Mouse (Mus musculus): Measurements from ENCODE around the gene Hist1h2af. TPM values are rescaled to one million over a fixed set of nuclear protein-coding genes. Genes with fewer than 3 reads are reported as not detected.

Hist1h2af gene
- polyA plus RNA-seq, 1 experiment: 245 TPM

Other genes with a start within 250 kb of the Hist1h2af start
- gene Zfp322a, start 164.7 kb upstream of the Hist1h2af start, polyA plus RNA-seq (2012; rRNA removed): 0.49 and 0.74 TPM in 2 replicates
- 1.9 and 2.0 TPM in 2 replicates for gene Abt1, start 110.0 kb upstream of the Hist1h2af start, polyA plus RNA-seq (2012; rRNA removed)
- 1.8 and 2.3 TPM in 2 replicates for gene Btn1a1, start 68.0 kb upstream of the Hist1h2af start, polyA plus RNA-seq (2012; rRNA removed)
- gene Btn2a2, start 45.0 kb upstream of the Hist1h2af start, polyA plus RNA-seq (2012; rRNA removed): not detected in 2 replicates
- 42.2 and 63.4 TPM in 2 replicates for gene Hist1h4h, start 2.9 kb upstream of the Hist1h2af start, polyA plus RNA-seq (2012; rRNA removed)
- gene Hist1h3g, start 1.5 kb downstream of the Hist1h2af start, polyA plus RNA-seq (2012; rRNA removed): 23.2 and 33.2 TPM in 2 replicates
- 4.9 and 5.3 TPM in 2 replicates for gene Hist1h2bh, start 9.5 kb downstream of the Hist1h2af start, polyA plus RNA-seq (2012; rRNA removed)
- gene Hist1h3f, start 10.1 kb downstream of the Hist1h2af start, polyA plus RNA-seq (2012; rRNA removed): 5.0 and 6.7 TPM in 2 replicates
- gene Hist1h4f, start 17.7 kb downstream of the Hist1h2af start, polyA plus RNA-seq (2012; rRNA removed): 13.1 and 22.8 TPM in 2 replicates
- gene Hist1h1d, start 19.4 kb downstream of the Hist1h2af start, polyA plus RNA-seq (2012; rRNA removed): 0.45 and 0.47 TPM in 2 replicates
- 32.1 and 36.8 TPM in 2 replicates for gene Hist1h3e, start 28.5 kb downstream of the Hist1h2af start, polyA plus RNA-seq (2012; rRNA removed)
- gene Hist1h2ae, start 37.3 kb downstream of the Hist1h2af start, polyA plus RNA-seq (2012; rRNA removed): 15.1 and 16.2 TPM in 2 replicates
- gene Hist1h2bg, start 37.5 kb downstream of the Hist1h2af start, polyA plus RNA-seq (2012; rRNA removed): 49.0 and 58.2 TPM in 2 replicates
- gene Hist1h2bf, start 40.3 kb downstream of the Hist1h2af start, polyA plus RNA-seq (2012; rRNA removed): 11.4 and 19.0 TPM in 2 replicates
- gene Hist1h2ad, start 40.5 kb downstream of the Hist1h2af start, polyA plus RNA-seq (2012; rRNA removed): 6.9 and 11.5 TPM in 2 replicates
- gene Hist1h3d, start 41.9 kb downstream of the Hist1h2af start, polyA plus RNA-seq (2012; rRNA removed): 13.8 and 18.8 TPM in 2 replicates
- gene Hist1h4d, start 47.7 kb downstream of the Hist1h2af start, polyA plus RNA-seq (2012; rRNA removed): 12.3 and 14.7 TPM in 2 replicates
- gene Hist1h2be, start 87.2 kb downstream of the Hist1h2af start, polyA plus RNA-seq (2012; rRNA removed): 3.1 and 3.3 TPM in 2 replicates
- gene Hist1h1e, start 88.7 kb downstream of the Hist1h2af start, polyA plus RNA-seq (2012; rRNA removed): 3.2 and 3.9 TPM in 2 replicates
- gene Hist1h2ac, start 150.0 kb downstream of the Hist1h2af start, polyA plus RNA-seq (2012; rRNA removed): 2.4 and 3.8 TPM in 2 replicates
- gene Hist1h2bc, start 150.3 kb downstream of the Hist1h2af start, polyA plus RNA-seq (2012; rRNA removed): 410 and 605 TPM in 2 replicates
- not detected in 2 replicates for gene Hist1h1t, start 161.9 kb downstream of the Hist1h2af start, polyA plus RNA-seq (2012; rRNA removed)
- gene Hist1h4c, start 164.5 kb downstream of the Hist1h2af start, polyA plus RNA-seq (2012; rRNA removed): 20.7 and 21.2 TPM in 2 replicates
- gene Hfe, start 176.9 kb downstream of the Hist1h2af start, polyA plus RNA-seq (2012; rRNA removed): 9.4 and 10.3 TPM in 2 replicates
- gene Hist1h1c, start 204.9 kb downstream of the Hist1h2af start, polyA plus RNA-seq (2012; rRNA removed): 204 and 212 TPM in 2 replicates
- 23.6 and 30.3 TPM in 2 replicates for gene Hist1h3c, start 211.7 kb downstream of the Hist1h2af start, polyA plus RNA-seq (2012; rRNA removed)
- 12.8 and 18.4 TPM in 2 replicates for gene Hist1h2bb, start 212.8 kb downstream of the Hist1h2af start, polyA plus RNA-seq (2012; rRNA removed)
- gene Hist1h2ab, start 217.2 kb downstream of the Hist1h2af start, polyA plus RNA-seq (2012; rRNA removed): 23.5 and 25.9 TPM in 2 replicates
- 26.4 and 32.0 TPM in 2 replicates for gene Hist1h3b, start 218.4 kb downstream of the Hist1h2af start, polyA plus RNA-seq (2012; rRNA removed)
- gene Hist1h4b, start 223.1 kb downstream of the Hist1h2af start, polyA plus RNA-seq (2012; rRNA removed): 20.0 and 20.8 TPM in 2 replicates
- 15.5 and 15.9 TPM in 2 replicates for gene Hist1h4a, start 227.3 kb downstream of the Hist1h2af start, polyA plus RNA-seq (2012; rRNA removed)
- 23.6 and 24.8 TPM in 2 replicates for gene Hist1h3a, start 228.5 kb downstream of the Hist1h2af start, polyA plus RNA-seq (2012; rRNA removed)
- gene Hist1h1a, start 229.8 kb downstream of the Hist1h2af start, polyA plus RNA-seq (2012; rRNA removed): 1.1 and 1.4 TPM in 2 replicates
- 0.12 and 0.14 TPM in 2 replicates for gene Trim38, start 236.0 kb downstream of the Hist1h2af start, polyA plus RNA-seq (2012; rRNA removed)

Measured in colon, adult 2 months (tissue).